Mouse (Mus musculus): ENCODE data around the gene Nsmce3. TPM values are rescaled to one million over a fixed set of nuclear protein-coding genes. Genes with fewer than 3 reads are reported as not detected.

Gene Nsmce3
- polyA plus RNA-seq, 1 experiment, result 1.4 TPM

DNA sequence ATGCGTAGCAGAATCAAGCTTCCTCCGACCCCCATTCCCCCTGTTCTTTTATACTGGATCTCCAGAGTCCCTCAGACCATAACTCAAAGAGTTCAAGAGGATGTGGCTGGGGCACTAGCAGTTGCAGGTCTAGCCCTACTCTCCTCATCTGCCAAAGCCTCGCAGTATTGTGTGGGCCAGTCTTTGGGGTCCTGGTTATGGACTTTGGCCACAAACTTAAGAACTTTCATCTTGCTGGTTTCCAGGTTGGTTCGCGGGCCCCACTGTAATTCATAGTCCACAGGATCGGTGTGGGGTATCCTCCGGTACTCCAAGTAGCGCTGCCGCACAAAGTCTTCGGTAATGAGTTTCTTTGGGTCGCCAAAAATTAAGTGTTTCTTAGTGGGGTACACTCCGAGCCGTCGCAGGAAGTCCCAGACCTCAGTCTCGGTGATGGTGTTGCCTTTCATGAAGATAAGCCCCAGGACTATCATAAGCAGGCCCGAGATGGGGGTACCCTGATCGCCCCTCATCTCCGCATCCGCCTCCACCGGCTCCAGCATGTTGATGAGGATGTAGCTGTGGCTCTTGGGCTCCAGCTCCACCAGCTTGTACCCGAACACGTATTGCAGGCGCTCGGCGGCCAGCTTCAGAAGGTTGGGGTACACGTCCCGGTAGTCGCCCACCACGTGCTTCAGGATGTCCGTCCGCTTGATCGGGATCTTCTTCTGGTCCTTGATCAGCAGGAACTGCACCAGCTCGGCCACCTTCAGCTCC, 632 bp downstream of the Nsmce3 start:
- H3K4me1 ChIP-seq (ENCODE audit: control insufficient read depth), result peaks cover 30% of the 10 kb centered on the region
- TF ChIP-seq GATA1 (IDR thresholded peaks at IDR 0.05; ENCODE audit: low read length), result no peak
- TF ChIP-seq TAL1 (IDR thresholded peaks at IDR 0.05; ENCODE audit: low read length), result no peak
- peak overlapping the region; percentile 88 for H3K4me3 ChIP-seq (replicated peaks)
- H3K36me3 ChIP-seq (ENCODE audit: control insufficient read depth), result peaks cover 18% of the 10 kb centered on the region
- peaks cover 4% of the 10 kb centered on the region for H3K27me3 ChIP-seq (ENCODE audit: control insufficient read depth)
- no peaks in the 10 kb centered on the region for H3K9me3 ChIP-seq (ENCODE audit: control insufficient read depth, low read length)

DNA sequence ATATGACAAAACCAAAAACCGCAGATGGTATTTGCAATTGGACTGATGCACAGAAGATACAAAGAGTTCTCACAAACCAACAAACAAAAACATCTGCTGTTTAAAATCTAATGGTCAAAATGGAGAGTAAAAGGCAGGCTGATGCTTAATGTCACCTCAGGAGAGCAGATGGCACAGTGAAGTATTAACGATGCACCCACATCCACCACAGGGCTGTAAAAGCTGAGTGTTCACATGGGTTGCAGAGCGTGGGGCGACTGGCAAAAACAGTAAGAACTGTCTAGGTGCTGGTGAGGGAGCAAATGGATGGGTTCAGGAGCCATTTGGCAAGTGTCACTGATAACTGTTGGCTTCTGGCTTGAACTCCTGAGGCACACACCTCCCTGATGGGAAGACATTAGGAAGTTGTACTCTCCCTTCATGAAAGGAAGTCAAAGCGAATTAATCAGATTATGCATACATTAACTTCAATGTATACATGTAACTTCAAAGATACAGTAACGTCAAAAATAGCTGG, 3.2 kb downstream of the Nsmce3 start:
- H3K36me3 ChIP-seq (ENCODE audit: control insufficient read depth), result peaks cover 18% of the 10 kb centered on the region
- no peaks in the 10 kb centered on the region for H3K9me3 ChIP-seq (ENCODE audit: control insufficient read depth, low read length)
- TF ChIP-seq GATA1 (IDR thresholded peaks at IDR 0.05; ENCODE audit: low read length) (no peak), TAL1 (IDR thresholded peaks at IDR 0.05; ENCODE audit: low read length) (no peak)
- peak overlapping the region; percentile 88 for H3K4me3 ChIP-seq (replicated peaks)
- no peaks in the 10 kb centered on the region for H3K27me3 ChIP-seq (ENCODE audit: control insufficient read depth)
- peaks cover 30% of the 10 kb centered on the region for H3K4me1 ChIP-seq (ENCODE audit: control insufficient read depth)

DNA sequence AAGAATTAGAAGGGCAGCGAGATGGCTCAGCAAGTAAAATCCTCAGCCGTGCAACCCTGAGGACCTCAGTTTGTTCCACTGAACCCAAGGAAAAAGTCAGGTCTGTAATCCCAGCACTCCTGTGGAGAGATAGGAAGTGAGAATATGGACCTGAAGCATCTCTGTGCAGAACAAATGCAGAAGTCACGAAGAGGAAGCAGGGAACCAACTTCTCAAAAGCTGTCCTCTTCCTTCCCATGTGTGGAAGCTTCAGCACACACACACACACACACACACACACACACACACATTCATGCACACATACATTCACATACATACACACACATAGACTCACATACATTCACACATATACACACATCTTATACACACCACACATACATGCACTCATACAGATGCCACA, 9.3 kb downstream of the Nsmce3 start:
- Histone ChIP-seq H3K27me3 (ENCODE audit: control insufficient read depth) (no peaks in the 10 kb centered on the region), H3K4me3 (replicated peaks) (no peak overlapping the region), H3K36me3 (ENCODE audit: control insufficient read depth) (no peaks in the 10 kb centered on the region), H3K4me1 (ENCODE audit: control insufficient read depth) (no peaks in the 10 kb centered on the region), H3K9me3 (ENCODE audit: control insufficient read depth, low read length) (no peaks in the 10 kb centered on the region)
- TF ChIP-seq GATA1 (IDR thresholded peaks at IDR 0.05; ENCODE audit: low read length), result no peak
- no peak for TF ChIP-seq TAL1 (IDR thresholded peaks at IDR 0.05; ENCODE audit: low read length)

DNA sequence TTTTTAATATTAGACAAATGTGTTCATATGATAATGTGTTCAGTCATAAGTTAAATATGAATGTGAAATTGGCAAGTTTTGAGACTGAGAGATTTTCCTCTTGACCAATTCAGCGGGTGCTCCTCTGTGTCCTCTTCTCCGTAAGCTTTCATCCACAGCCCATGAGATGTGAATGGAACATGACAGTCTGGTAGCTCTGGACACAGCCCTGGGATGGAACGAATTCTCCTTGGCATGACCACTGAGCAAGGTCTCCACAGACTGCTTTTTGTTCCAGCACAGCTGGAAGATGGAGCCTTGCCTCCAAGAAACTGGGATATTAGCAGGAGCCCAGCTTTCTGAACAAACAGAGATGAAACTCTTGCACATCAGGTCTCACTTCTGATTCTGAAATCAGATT, 9.8 kb downstream of the Nsmce3 start:
- no peaks in the 10 kb centered on the region for H3K9me3 ChIP-seq (ENCODE audit: control insufficient read depth, low read length)
- no peaks in the 10 kb centered on the region for H3K27me3 ChIP-seq (ENCODE audit: control insufficient read depth)
- no peaks in the 10 kb centered on the region for H3K36me3 ChIP-seq (ENCODE audit: control insufficient read depth)
- H3K4me1 ChIP-seq (ENCODE audit: control insufficient read depth), result no peaks in the 10 kb centered on the region
- no peak overlapping the region for H3K4me3 ChIP-seq (replicated peaks)
- TF ChIP-seq TAL1 (IDR thresholded peaks at IDR 0.05; ENCODE audit: low read length) (no peak), GATA1 (IDR thresholded peaks at IDR 0.05; ENCODE audit: low read length) (no peak)

DNA sequence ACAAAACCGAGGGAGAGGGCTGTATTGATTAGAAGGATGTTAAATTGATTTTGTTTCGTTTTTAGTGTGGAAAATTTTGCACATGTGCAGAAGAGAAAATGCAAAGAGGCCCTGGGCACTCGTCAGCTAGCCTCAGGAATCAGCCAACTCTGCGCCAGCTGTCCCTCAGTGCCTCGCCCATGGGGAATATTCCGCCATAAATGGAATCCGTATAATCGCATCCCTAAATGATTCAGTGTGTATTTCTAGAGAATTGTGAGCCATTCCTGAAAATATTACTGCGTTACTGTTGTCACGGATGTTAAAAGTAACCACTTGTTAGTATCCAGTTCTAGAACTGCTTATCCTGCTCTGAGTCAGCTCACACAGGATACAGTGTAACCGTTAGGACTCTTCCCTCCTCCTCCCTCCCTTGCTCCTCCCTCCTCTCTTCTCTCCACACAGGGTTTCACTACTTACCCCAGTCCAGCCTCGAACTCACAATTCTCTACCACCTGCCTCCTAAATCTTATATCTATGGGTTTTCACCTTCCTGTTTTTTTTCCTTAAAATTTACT, 16.2 kb downstream of the Nsmce3 start:
- no peaks in the 10 kb centered on the region for H3K4me1 ChIP-seq (ENCODE audit: control insufficient read depth)
- no peak for TF ChIP-seq GATA1 (IDR thresholded peaks at IDR 0.05; ENCODE audit: low read length)
- no peak for TF ChIP-seq TAL1 (IDR thresholded peaks at IDR 0.05; ENCODE audit: low read length)
- H3K9me3 ChIP-seq (ENCODE audit: control insufficient read depth, low read length), result no peaks in the 10 kb centered on the region; the same call in 1 of the 2 replicates
- H3K27me3 ChIP-seq (ENCODE audit: control insufficient read depth), result no peaks in the 10 kb centered on the region
- H3K36me3 ChIP-seq (ENCODE audit: control insufficient read depth), result no peaks in the 10 kb centered on the region
- no peak overlapping the region for H3K4me3 ChIP-seq (replicated peaks)

DNA sequence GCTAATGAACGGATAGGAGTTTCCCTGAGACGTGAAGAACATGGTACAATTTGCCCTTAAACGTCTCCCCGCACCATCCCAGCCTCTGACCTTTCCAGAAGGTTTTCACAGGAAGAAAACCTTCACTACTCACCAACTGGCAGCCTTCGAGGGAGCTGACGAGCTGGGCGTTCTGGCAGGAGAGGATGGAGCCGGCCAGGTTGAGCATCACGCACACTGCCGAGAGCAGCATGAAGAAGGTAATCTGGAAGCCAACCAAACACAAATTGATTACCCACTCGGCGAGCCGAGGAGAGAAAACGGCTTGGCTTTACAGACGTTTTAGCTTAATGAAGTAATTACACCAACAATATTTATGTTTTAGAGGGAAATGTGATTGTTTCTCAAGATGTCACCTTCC, 16.8 kb downstream of the Nsmce3 start:
- Histone ChIP-seq H3K36me3 (ENCODE audit: control insufficient read depth) (no peaks in the 10 kb centered on the region), H3K27me3 (ENCODE audit: control insufficient read depth) (no peaks in the 10 kb centered on the region), H3K4me1 (ENCODE audit: control insufficient read depth) (no peaks in the 10 kb centered on the region), H3K9me3 (ENCODE audit: control insufficient read depth, low read length) (no peaks in the 10 kb centered on the region; the same call in 1 of the 2 replicates), H3K4me3 (replicated peaks) (no peak overlapping the region)
- TF ChIP-seq GATA1 (IDR thresholded peaks at IDR 0.05; ENCODE audit: low read length) (no peak), TAL1 (IDR thresholded peaks at IDR 0.05; ENCODE audit: low read length) (no peak)

DNA sequence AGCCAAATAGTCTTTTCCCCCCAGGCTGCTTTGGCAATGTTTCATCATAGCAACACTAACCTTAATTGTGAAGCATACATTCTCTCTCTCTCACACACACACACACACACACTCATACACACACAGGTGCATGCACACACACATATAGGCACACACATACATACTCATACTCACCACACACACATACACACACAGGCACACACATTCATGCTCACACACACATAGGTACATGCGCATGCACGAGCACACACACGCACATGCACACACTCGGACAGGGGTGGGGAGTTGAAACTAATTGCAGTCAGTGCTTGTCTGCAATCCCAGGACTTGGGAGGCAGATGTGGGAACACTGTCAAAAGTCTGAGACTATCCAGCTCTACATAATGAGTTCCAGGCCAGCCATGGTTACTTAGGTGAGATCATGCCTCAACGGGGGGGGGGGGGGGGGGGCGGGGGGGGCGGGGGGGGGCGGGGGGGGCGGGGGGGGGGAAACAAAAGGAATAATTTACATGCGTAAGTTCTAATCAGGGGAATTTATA, 17.3 kb downstream of the Nsmce3 start:
- Histone ChIP-seq H3K9me3 (ENCODE audit: control insufficient read depth, low read length) (no peaks in the 10 kb centered on the region; the same call in 1 of the 2 replicates), H3K36me3 (ENCODE audit: control insufficient read depth) (no peaks in the 10 kb centered on the region), H3K4me3 (replicated peaks) (no peak overlapping the region), H3K4me1 (ENCODE audit: control insufficient read depth) (no peaks in the 10 kb centered on the region), H3K27me3 (ENCODE audit: control insufficient read depth) (no peaks in the 10 kb centered on the region)
- no peak for TF ChIP-seq GATA1 (IDR thresholded peaks at IDR 0.05; ENCODE audit: low read length)
- TF ChIP-seq TAL1 (IDR thresholded peaks at IDR 0.05; ENCODE audit: low read length), result no peak

DNA sequence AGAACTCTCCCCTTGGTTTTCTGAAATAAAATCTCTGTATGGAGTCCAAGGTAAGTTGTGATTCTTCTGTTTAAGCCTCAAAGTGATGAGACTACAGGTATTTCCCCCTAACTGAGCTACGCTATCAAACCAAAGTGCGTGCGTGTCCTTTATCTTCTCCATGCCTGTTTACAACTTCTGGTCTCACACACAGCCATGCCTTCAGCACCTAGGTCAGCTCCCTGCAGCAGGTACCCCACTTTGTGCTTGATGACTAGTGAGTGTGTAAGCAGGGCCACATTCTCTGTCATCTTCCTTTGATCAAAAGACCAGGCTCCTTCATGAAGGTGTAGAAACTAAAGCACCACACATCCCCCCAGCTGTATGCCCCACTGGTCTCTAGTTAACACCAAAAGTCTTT, 22.0 kb downstream of the Nsmce3 start:
- Histone ChIP-seq H3K27me3 (ENCODE audit: control insufficient read depth) (no peaks in the 10 kb centered on the region), H3K36me3 (ENCODE audit: control insufficient read depth) (no peaks in the 10 kb centered on the region), H3K4me1 (ENCODE audit: control insufficient read depth) (no peaks in the 10 kb centered on the region), H3K9me3 (ENCODE audit: control insufficient read depth, low read length) (no peaks in the 10 kb centered on the region; the same call in 1 of the 2 replicates), H3K4me3 (replicated peaks) (no peak overlapping the region)
- no peak for TF ChIP-seq TAL1 (IDR thresholded peaks at IDR 0.05; ENCODE audit: low read length)
- no peak for TF ChIP-seq GATA1 (IDR thresholded peaks at IDR 0.05; ENCODE audit: low read length)

DNA sequence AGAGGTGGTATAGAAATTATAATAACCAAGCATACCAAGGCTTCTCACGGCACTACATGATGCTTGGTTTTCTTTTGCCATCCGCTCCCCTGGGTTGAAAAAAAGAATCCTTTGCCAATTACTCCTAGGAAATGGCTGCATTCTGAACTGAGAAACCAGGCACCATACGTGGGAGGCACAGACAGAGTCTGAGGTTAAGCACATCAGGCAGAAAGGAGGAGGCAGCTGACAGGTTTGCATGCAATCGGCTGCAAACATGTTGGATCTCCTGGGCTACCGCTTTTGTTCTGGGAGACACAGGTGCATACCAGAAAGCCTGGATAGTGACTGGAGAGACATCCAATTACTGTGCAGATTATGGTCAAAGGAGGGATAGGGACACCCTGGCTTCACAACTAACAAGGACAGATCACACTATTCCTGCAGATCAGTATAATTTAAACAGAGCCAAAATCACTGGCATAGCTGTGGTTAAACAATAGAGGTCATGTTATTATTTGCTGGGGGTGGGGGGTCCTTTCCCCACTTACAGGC, 25.4 kb downstream of the Nsmce3 start:
- no peak overlapping the region for H3K4me3 ChIP-seq (replicated peaks)
- no peak for TF ChIP-seq GATA1 (IDR thresholded peaks at IDR 0.05; ENCODE audit: low read length)
- TF ChIP-seq TAL1 (IDR thresholded peaks at IDR 0.05; ENCODE audit: low read length), result no peak

More for the DNA sequence above, 25.4 kb downstream of the Nsmce3 start:
- H3K27me3 ChIP-seq (ENCODE audit: control insufficient read depth), result no peaks in the 10 kb centered on the region
- H3K9me3 ChIP-seq (ENCODE audit: control insufficient read depth, low read length), result no peaks in the 10 kb centered on the region
- no peaks in the 10 kb centered on the region for H3K36me3 ChIP-seq (ENCODE audit: control insufficient read depth)
- no peaks in the 10 kb centered on the region for H3K4me1 ChIP-seq (ENCODE audit: control insufficient read depth)
